22 mouse cellular contexts compared by ENCODE assay signal in genomic region chr14:48173840-48174239, GRCm38 (mm10). TPM values are rescaled to one million over a fixed set of nuclear protein-coding genes. Genes with fewer than 3 reads are reported as not detected.
DNase-seq lines count a peak whose midpoint lies in the region; ATAC-seq and TF ChIP-seq lines count a peak whose summit lies in the region.
"Had no signal": no experiment of that assay in that cellular context is flagged by ENCODE, and none has a peak within 500 bp of the region (broad histone marks: within the 10 kb centered on the region; RNA-seq: fewer than 3 reads in every experiment).

No protein-coding gene starts in this region.

- TF ChIP-seq CTCF in lung, embryonic 14.5 days (IDR thresholded peaks at IDR 0.05; ENCODE audit: low read depth) = no peak

- no peak overlapping the region for H3K9ac ChIP-seq in lung, embryonic 14.5 days
- H3K9ac ChIP-seq in limb, embryonic 15.5 days = no peak overlapping the region
- H3K9ac ChIP-seq: embryonic facial prominence, embryonic 13.5 days; hindbrain, embryonic 13.5 days; liver, postnatal 0 days; neural tube, embryonic 13.5 days had no signal

- H3K27me3 ChIP-seq in lung, embryonic 14.5 days (ENCODE audit: insufficient read depth, low read length) = no peaks in the 10 kb centered on the region
- no peaks in the 10 kb centered on the region for H3K27me3 ChIP-seq in limb, embryonic 15.5 days
- H3K27me3 ChIP-seq: embryonic facial prominence, embryonic 13.5 days; hindbrain, embryonic 13.5 days; neural tube, embryonic 13.5 days had no signal

- H3K9me3 ChIP-seq in lung, embryonic 14.5 days (ENCODE audit: low read depth, low read length) = no peaks in the 10 kb centered on the region
- H3K9me3 ChIP-seq in limb, embryonic 15.5 days = no peaks in the 10 kb centered on the region
- H3K9me3 ChIP-seq: embryonic facial prominence, embryonic 13.5 days; forebrain, embryonic 10.5 days; hindbrain, embryonic 13.5 days; neural tube, embryonic 13.5 days had no signal

- H3K27ac ChIP-seq in lung, embryonic 14.5 days (ENCODE audit: low read depth) = no peak overlapping the region
- H3K27ac ChIP-seq in limb, embryonic 15.5 days = peak overlapping the region; percentile 38; the same call in 1 of the 2 replicates
- H3K27ac ChIP-seq: embryonic facial prominence, embryonic 13.5 days; forebrain, embryonic 10.5 days; hindbrain, embryonic 13.5 days; left cerebral cortex, adult 2 months; neural tube, embryonic 13.5 days had no signal

- 0 out of 2 replicates have a peak, but pooled peaks cover 5% of the 10 kb centered on the region for H3K36me3 ChIP-seq in lung, embryonic 14.5 days (ENCODE audit: insufficient read depth)
- H3K36me3 ChIP-seq in limb, embryonic 15.5 days = no peaks in the 10 kb centered on the region
- H3K36me3 ChIP-seq: embryonic facial prominence, embryonic 13.5 days; hindbrain, embryonic 13.5 days; neural tube, embryonic 13.5 days had no signal

- peak; percentile 81 for DNase-seq in lung, embryonic 14.5 days
- no peak for DNase-seq in lung, postnatal 4 days
- DNase-seq in 3T3-L1 (ENCODE audit: low read depth, low spot score) = peak; percentile 58
- peak; percentile 20 for DNase-seq in adipocyte (ENCODE audit: low spot score)
- no peak for DNase-seq in natural killer cell, adult 2 months (ENCODE audit: low spot score in 2 of 2)
- DNase-seq in adrenal gland, postnatal 25 days = no peak
- DNase-seq: cerebellum, adult 18-20 months; gastrocnemius, postnatal 25 days; kidney, adult 2 months; kidney, postnatal 10 days; liver, postnatal 0 days; midbrain, embryonic 14.5 days; retina, postnatal 1 day; right cerebral cortex, postnatal 25 days had no signal

- peaks cover 17% of the 10 kb centered on the region for H3K4me1 ChIP-seq in lung, embryonic 14.5 days (ENCODE audit: insufficient read depth)
- H3K4me1 ChIP-seq in limb, embryonic 15.5 days = peaks cover 11% of the 10 kb centered on the region

- ATAC-seq in lung, embryonic 14.5 days (ENCODE audit: insufficient read depth) = 0 out of 2 replicates have a peak, but pooled peaks have one; percentile 14
- no peak for ATAC-seq in limb, embryonic 15.5 days (ENCODE audit: insufficient number of reproducible peaks, low FRiP score, low TSS enrichment, low read depth)
- ATAC-seq: forebrain, embryonic 16.5 days; liver, postnatal 0 days had no signal

- 50% methylated on average over 9 of the region's 9 CpGs for WGBS in lung, embryonic 14.5 days
- WGBS in limb, embryonic 15.5 days = 23% methylated on average over 9 of the region's 9 CpGs

- no peak overlapping the region for H3K4me2 ChIP-seq in lung, embryonic 14.5 days
- no peak overlapping the region for H3K4me2 ChIP-seq in limb, embryonic 15.5 days
- H3K4me2 ChIP-seq: embryonic facial prominence, embryonic 13.5 days; hindbrain, embryonic 13.5 days; liver, embryonic 11.5 days; neural tube, embryonic 13.5 days had no signal

- H3K4me3 ChIP-seq in lung, embryonic 14.5 days (ENCODE audit: low read depth, low read length) = no peak overlapping the region
- no peak overlapping the region for H3K4me3 ChIP-seq in limb, embryonic 15.5 days
- H3K4me3 ChIP-seq: embryonic facial prominence, embryonic 13.5 days; forebrain, embryonic 10.5 days; hindbrain, embryonic 13.5 days; left cerebral cortex, adult 2 months; neural tube, embryonic 13.5 days had no signal

RNA-seq across cellular contexts. Expression of gene Peli2, which starts 53.2 kb away (rescaled TPM):
- 16.0 and 16.5 TPM in 2 replicates for polyA plus RNA-seq in lung, embryonic 14.5 days (2014; fragmentation: Nextera tagmentation; extraction: Ambion mirVana)
- polyA plus RNA-seq in limb, embryonic 15.5 days (2015; fragmentation: Nextera tagmentation; extraction: Ambion mirVana) = 6.9 and 8.1 TPM in 2 replicates
- 17.8 and 27.7 TPM in 2 replicates for total RNA-seq in adrenal gland, postnatal 25 days (2021)

Comparison
In these comparisons a context has a peak if more than half of its experiments do, and no peak if none do; other contexts are left out.
1. DNase-seq: peak in lung, embryonic 14.5 days (single experiment), 3T3-L1 (single experiment) and adipocyte (single experiment); none in lung, postnatal 4 days (0 of 2), natural killer cell, adult 2 months (0 of 2) and adrenal gland, postnatal 25 days (single experiment).